Mouse (Mus musculus) testis, adult 2 months (tissue): ENCODE results near the gene Zdhhc8.

Source experiments
- CTCF ChIP-seq: fragments of 200-500 bp; IDR thresholded peaks from 2 replicates; pipeline ENCODE4 v1.5.1; 2012; ENCODE audit warnings: low read depth, mild to moderate bottlenecking, inconsistent platforms, low read length, moderate library complexity; ENCODE audit not compliant: control insufficient read depth, insufficient read depth, insufficient replicate concordance
- POLR2A ChIP-seq: fragments of 200-500 bp; IDR thresholded peaks from 2 replicates; pipeline ENCODE4 v1.6.1; 2012; ENCODE audit warnings: low read depth, mild to moderate bottlenecking, inconsistent platforms, low read length, moderate library complexity; ENCODE audit not compliant: control insufficient read depth

DNA sequence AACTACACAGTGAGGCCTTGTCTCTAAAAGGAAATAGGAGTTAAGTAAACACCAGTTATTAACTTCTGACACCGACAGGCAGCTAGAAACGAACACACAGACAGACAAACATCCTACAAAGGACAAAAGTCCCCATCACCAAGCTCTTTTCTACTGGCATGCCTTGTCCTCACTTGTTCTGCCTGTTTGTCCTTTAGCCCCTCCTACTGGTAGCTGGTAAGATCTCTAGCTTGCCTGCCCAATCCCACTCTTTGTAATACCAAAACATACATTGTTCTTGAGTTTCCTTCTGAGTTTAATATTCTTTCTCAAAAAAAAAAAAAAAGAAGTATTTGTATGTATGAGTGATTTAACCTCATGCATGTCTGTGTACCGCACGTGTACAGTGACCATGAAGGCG is 33.2 kb upstream of the Zdhhc8 start:
- TF ChIP-seq CTCF (no peak), POLR2A (no peak)
